Mouse (Mus musculus): ENCODE results near the gene Flywch2.

Gene Flywch2

GRCm38 (mm10) chr17:23748631-23749391, 37.1 kb downstream of the Flywch2 start:
- DNase-seq (ENCODE audit: extremely low read depth, low read depth) = peak; percentile 76

- DNase-seq (ENCODE audit: extremely low read depth, low read depth) = no peak
These were observed 37.9 kb downstream of the Flywch2 start for GRCm38 (mm10) chr17:23748026-23748425.

- no peak for DNase-seq (ENCODE audit: extremely low read depth, low read depth)
These were observed 38.4 kb downstream of the Flywch2 start for GRCm38 (mm10) chr17:23747471-23747870.

GRCm38 (mm10) chr17:23746767-23747166, 39.1 kb downstream of the Flywch2 start:
- peak; percentile 55 for DNase-seq (ENCODE audit: extremely low read depth, low read depth)

GRCm38 (mm10) chr17:23746311-23746710, 39.6 kb downstream of the Flywch2 start:
- no peak for DNase-seq (ENCODE audit: extremely low read depth, low read depth)

- no peak for DNase-seq (ENCODE audit: extremely low read depth, low read depth)
These were observed 40.3 kb downstream of the Flywch2 start, which contains the start of gene Kremen2 for GRCm38 (mm10) chr17:23745301-23746251. TSS of gene Kremen2 (minus strand) at chr17:23745833.

- DNase-seq (ENCODE audit: extremely low read depth, low read depth) = no peak
These were observed 41.2 kb downstream of the Flywch2 start for GRCm38 (mm10) chr17:23744651-23745050.

- no peak for DNase-seq (ENCODE audit: extremely low read depth, low read depth)
These were observed 41.8 kb downstream of the Flywch2 start for GRCm38 (mm10) chr17:23744076-23744475.

GRCm38 (mm10) chr17:23742941-23743340, 42.9 kb downstream of the Flywch2 start:
- no peak for DNase-seq (ENCODE audit: extremely low read depth, low read depth)

- no peak for DNase-seq (ENCODE audit: extremely low read depth, low read depth)
These were observed 43.6 kb downstream of the Flywch2 start for GRCm38 (mm10) chr17:23742210-23742793.

- DNase-seq (ENCODE audit: extremely low read depth, low read depth) = no peak
These were observed 44.3 kb downstream of the Flywch2 start for GRCm38 (mm10) chr17:23741359-23742209.

GRCm38 (mm10) chr17:23740598-23741021, 45.3 kb downstream of the Flywch2 start, which contains the start of gene Paqr4:
TSS of gene Paqr4 (minus strand) at chr17:23740867.
- DNase-seq (ENCODE audit: extremely low read depth, low read depth) = peak; percentile 17

GRCm38 (mm10) chr17:23740136-23740584, 45.7 kb downstream of the Flywch2 start:
- DNase-seq (ENCODE audit: extremely low read depth, low read depth) = peak; percentile 67

- no peak for DNase-seq (ENCODE audit: extremely low read depth, low read depth)
These were observed 46.4 kb downstream of the Flywch2 start for GRCm38 (mm10) chr17:23739202-23740135.

GRCm38 (mm10) chr17:23738836-23739201, 47.1 kb downstream of the Flywch2 start:
- DNase-seq (ENCODE audit: extremely low read depth, low read depth) = no peak

- DNase-seq (ENCODE audit: extremely low read depth, low read depth) = no peak
These were observed 48.1 kb downstream of the Flywch2 start for GRCm38 (mm10) chr17:23737493-23738445.

- DNase-seq (ENCODE audit: extremely low read depth, low read depth) = no peak
These were observed 51.5 kb downstream of the Flywch2 start for GRCm38 (mm10) chr17:23734341-23734740.

GRCm38 (mm10) chr17:23730441-23730840, 55.4 kb downstream of the Flywch2 start:
- DNase-seq (ENCODE audit: extremely low read depth, low read depth) = no peak
